Mouse (Mus musculus): ENCODE data around the gene Tatdn2.
"Not testable (repeated sequence)": the region's sequence is repeated elsewhere in the genome, so short reads cannot be mapped to it uniquely, and the experiment has no call there.

- TF ChIP-seq EP300, CTCF (IDR thresholded peaks at IDR 0.05): not testable (repeated sequence)
These were observed 16.5 kb downstream of the Tatdn2 start for GRCm38 (mm10) chr6:113713389-113713788.
